Mouse (Mus musculus): ENCODE measurements around the gene Arhgef18. TPM values are rescaled to one million over a fixed set of nuclear protein-coding genes. Genes with fewer than 3 reads are reported as not detected.

The Arhgef18 gene
- polyA plus RNA-seq, 1 experiment from 2014 or later, result 10.3 TPM

DNA sequence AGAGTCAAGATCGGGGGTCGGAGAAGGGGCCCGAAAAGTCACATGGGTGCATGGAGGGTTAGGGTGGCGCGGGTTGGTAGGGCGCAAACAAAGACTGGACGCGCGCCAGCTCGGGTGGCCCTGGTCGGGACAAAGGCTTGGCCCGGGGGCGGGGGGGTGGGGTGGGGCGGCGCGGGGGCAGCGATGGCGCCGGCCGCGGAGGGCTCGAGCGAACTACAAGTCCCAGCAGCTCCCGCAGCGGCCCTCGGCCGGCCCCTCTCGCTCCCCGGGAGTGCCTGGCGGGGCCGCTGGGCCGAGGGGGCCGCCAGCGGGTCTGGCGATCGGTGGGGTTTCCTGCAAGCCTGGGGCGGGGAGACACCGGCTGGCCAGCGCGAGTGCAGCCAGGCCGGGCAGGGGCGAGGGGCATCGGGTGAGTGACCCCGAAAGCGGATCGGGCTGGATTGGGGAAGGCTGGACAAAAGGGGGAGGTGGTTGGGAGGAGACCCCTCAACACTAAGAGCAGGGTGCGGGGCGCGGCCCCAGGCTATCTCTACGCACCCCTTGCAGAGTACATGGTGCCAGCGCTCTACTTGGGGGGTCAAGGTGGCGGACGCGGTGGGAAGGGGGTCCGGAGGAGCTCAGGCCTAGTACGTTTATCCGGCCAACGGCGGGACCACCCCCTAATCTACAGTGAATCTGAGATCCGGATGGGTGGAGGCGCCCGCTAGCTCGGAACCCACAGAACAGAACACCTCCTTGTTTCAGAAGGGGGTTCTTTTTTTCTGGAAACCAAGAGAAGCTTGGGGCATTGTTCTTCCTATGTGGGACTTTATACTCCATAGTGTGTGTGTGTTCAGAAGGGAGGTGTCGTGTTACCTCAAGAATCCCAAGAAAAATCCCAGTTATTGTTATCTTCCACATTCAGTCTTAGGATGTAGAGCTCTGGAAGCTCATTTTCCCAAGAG, 100.4 kb downstream of the Arhgef18 start, which contains the start of gene Zfp358:
Gene Zfp358, plus strand, starts transcription at position 238 of the 944 bp plus-strand sequence.
- H3K4me1 ChIP-seq, result peaks cover 14% of the 10 kb centered on the region
- H3K27ac ChIP-seq, result peak within 1 kb of the TSS; percentile 94
- no peaks in the 10 kb centered on the region for H3K27me3 ChIP-seq
- H3K36me3 ChIP-seq, result peaks cover 37% of the 10 kb centered on the region
- H3K9me3 ChIP-seq, result peaks cover 24% of the 10 kb centered on the region
- peak within 1 kb of the TSS; percentile 72 for H3K4me2 ChIP-seq
- H3K9ac ChIP-seq, result peak within 1 kb of the TSS; percentile 99
- peak; percentile 85 for ATAC-seq (ENCODE audit: insufficient number of reproducible peaks, insufficient read depth, low FRiP score, low TSS enrichment, low read depth)
- WGBS, result 1% methylated on average over 64 of the region's 64 CpGs
- peak within 1 kb of the TSS; percentile 86 for H3K4me3 ChIP-seq

- no peak for ATAC-seq (ENCODE audit: insufficient number of reproducible peaks, insufficient read depth, low FRiP score, low TSS enrichment, low read depth)
- Histone ChIP-seq H3K27ac (peak overlapping the region; percentile 94), H3K4me2 (peak overlapping the region; percentile 72)
Measured at GRCm38 (mm10) chr8:3493845-3494208, 101.0 kb downstream of the Arhgef18 start.

DNA sequence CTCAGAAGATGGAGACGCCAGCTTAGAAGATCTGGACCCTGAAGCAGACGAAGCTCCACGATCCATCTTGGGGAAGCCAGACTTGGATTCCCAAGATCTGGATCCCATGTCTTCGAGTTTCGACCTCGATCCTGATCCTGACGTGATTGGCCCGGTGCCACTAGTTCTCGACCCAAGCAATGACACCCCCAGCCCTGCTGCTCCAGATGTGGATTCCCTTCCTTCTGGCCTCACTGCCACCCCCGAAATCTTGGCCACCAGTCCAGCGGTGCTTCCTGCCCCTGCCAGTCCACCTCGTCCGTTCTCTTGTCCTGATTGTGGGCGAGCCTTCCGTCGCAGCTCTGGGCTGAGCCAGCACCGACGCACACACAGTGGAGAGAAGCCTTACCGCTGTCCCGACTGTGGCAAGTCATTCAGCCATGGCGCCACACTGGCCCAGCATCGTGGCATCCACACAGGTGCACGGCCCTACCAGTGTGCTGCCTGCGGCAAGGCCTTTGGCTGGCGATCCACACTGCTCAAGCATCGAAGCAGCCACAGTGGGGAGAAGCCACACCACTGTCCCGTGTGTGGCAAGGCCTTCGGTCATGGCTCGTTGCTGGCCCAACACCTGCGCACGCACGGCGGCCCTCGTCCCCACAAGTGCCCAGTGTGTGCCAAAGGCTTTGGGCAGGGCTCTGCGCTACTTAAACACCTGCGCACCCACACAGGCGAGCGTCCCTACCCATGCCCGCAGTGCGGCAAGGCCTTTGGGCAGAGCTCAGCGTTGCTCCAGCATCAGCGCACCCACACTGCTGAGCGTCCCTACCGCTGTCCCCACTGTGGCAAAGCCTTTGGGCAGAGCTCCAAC, 103.0 kb downstream of the Arhgef18 start:
- 96% methylated on average over 44 of the region's 44 CpGs for WGBS
- Histone ChIP-seq H3K36me3 (peaks cover 39% of the 10 kb centered on the region), H3K9me3 (peaks cover 24% of the 10 kb centered on the region), H3K27me3 (no peaks in the 10 kb centered on the region), H3K4me1 (peaks cover 21% of the 10 kb centered on the region), H3K4me2 (no peak overlapping the region), H3K27ac (no peak overlapping the region), H3K4me3 (no peak overlapping the region), H3K9ac (no peak overlapping the region)
- ATAC-seq (ENCODE audit: insufficient number of reproducible peaks, insufficient read depth, low FRiP score, low TSS enrichment, low read depth), result no peak

More at GRCm38 (mm10) chr8:3493845-3494208, 101.0 kb downstream of the Arhgef18 start:
- Histone ChIP-seq H3K27me3 (no peaks in the 10 kb centered on the region), H3K4me3 (peak overlapping the region; percentile 86), H3K9ac (peak overlapping the region; percentile 99), H3K9me3 (peaks cover 24% of the 10 kb centered on the region), H3K36me3 (peaks cover 37% of the 10 kb centered on the region), H3K4me1 (peaks cover 14% of the 10 kb centered on the region)
- WGBS, result 36% methylated on average over 6 of the region's 6 CpGs

DNA sequence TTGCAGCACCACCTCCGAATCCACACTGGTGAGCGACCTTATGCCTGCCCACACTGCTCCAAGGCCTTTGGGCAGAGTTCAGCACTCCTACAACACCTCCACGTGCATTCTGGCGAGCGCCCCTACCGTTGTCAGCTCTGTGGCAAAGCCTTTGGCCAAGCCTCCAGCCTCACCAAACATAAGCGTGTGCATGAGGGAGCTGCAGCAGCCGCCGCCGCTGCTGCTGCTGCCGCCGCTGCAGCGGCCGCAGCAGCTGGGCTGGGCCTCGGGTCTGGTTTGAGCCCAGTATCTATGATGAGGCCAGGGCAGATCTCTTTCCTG, 103.6 kb downstream of the Arhgef18 start:
- peaks cover 39% of the 10 kb centered on the region for H3K36me3 ChIP-seq
- no peak overlapping the region for H3K4me2 ChIP-seq
- no peak overlapping the region for H3K4me3 ChIP-seq
- H3K4me1 ChIP-seq, result peaks cover 27% of the 10 kb centered on the region
- WGBS, result 96% methylated on average over 15 of the region's 15 CpGs
- no peak overlapping the region for H3K9ac ChIP-seq
- peaks cover 24% of the 10 kb centered on the region for H3K9me3 ChIP-seq
- H3K27ac ChIP-seq, result no peak overlapping the region
- ATAC-seq (ENCODE audit: insufficient number of reproducible peaks, insufficient read depth, low FRiP score, low TSS enrichment, low read depth), result no peak
- no peaks in the 10 kb centered on the region for H3K27me3 ChIP-seq

DNA sequence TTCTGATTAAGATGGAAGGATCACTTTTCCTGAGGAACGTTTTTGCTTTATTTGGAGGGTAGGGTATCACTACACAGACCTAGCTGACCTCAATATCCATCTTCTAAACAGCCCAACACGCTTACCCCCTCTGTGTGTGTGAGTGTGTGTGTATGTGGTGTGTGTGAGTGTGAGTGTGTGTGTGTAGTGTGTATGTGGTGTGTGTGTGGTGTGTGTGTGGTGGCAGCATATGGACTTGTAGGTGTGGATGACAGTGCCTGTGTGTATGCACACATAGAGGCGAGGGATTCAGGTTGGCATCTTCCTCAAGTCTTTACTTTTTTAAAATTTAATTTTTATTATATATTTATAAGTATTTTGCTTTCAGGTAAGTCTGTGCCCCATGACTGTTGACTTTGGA, 105.8 kb downstream of the Arhgef18 start:
- peaks cover 24% of the 10 kb centered on the region for H3K9me3 ChIP-seq
- WGBS, result 89% methylated on average over 3 of the region's 3 CpGs

GRCm38 (mm10) chr8:3499751-3500150, 106.9 kb downstream of the Arhgef18 start:
- Histone ChIP-seq H3K9me3 (peaks cover 18% of the 10 kb centered on the region), H3K4me3 (peak overlapping the region; percentile 79), H3K4me2 (peak overlapping the region; percentile 88), H3K27ac (peak overlapping the region; percentile 92), H3K9ac (peak overlapping the region; percentile 88), H3K27me3 (no peaks in the 10 kb centered on the region), H3K36me3 (peaks cover 38% of the 10 kb centered on the region), H3K4me1 (peaks cover 28% of the 10 kb centered on the region)
- WGBS, result 8% methylated on average over 8 of the region's 8 CpGs
- 0 out of 2 replicates have a peak, but pooled peaks have one; percentile 21 for ATAC-seq (ENCODE audit: insufficient number of reproducible peaks, insufficient read depth, low FRiP score, low TSS enrichment, low read depth)

More for the DNA sequence above, 105.8 kb downstream of the Arhgef18 start:
- peaks cover 39% of the 10 kb centered on the region for H3K36me3 ChIP-seq
- no peak overlapping the region for H3K9ac ChIP-seq
- H3K4me1 ChIP-seq, result peaks cover 37% of the 10 kb centered on the region
- H3K27me3 ChIP-seq, result no peaks in the 10 kb centered on the region
- H3K4me2 ChIP-seq, result no peak overlapping the region
- no peak for ATAC-seq (ENCODE audit: insufficient number of reproducible peaks, insufficient read depth, low FRiP score, low TSS enrichment, low read depth)
- H3K27ac ChIP-seq, result no peak overlapping the region
- no peak overlapping the region for H3K4me3 ChIP-seq

DNA sequence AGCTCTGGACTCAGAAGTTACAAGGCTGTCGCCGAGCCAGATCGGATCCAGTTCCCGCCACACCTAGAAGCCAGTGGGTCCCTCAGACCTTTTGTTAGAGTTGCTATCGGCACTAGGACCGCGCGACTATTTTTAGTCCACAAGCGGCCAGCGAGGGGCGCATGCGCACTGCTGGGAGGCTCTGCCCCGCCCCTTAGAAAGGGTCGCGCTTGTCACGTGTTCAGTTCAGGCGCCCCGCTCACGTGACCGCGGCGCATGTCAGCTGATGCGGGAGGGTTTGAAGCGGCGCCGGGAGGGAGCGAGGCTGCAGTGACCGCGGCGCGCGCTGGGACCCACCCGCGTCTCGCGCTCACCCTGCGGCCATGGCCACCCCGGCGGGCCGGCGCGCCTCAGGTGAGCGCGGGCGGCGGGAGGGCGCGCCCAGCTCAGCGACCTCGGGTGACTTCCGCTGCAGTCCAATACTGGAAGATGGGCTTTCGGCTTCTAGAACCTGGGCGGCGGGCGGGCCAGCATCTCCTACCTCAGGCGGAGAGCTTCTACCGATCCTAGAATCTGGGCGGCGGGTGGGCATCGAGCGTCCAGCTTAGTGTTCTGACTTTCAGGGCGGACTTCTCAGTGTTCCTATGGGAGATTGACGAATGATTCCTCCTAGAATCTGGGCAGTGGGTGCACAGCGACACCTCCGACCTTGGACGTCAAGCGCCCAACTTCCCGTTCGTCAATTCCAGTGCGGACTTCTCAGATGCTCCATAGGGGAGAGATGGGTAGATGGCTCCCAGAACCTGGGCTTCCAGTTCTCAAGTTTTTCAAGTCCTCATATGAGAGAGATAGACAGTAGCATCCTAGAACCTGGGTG, 107.7 kb downstream of the Arhgef18 start, which contains the start of gene Mcoln1:
Gene Mcoln1, plus strand, starts transcription at position 223 of the 856 bp plus-strand sequence.
- peak within 1 kb of the TSS; percentile 92 for H3K27ac ChIP-seq
- ATAC-seq (ENCODE audit: insufficient number of reproducible peaks, insufficient read depth, low FRiP score, low TSS enrichment, low read depth), result peak; percentile 85

DNA sequence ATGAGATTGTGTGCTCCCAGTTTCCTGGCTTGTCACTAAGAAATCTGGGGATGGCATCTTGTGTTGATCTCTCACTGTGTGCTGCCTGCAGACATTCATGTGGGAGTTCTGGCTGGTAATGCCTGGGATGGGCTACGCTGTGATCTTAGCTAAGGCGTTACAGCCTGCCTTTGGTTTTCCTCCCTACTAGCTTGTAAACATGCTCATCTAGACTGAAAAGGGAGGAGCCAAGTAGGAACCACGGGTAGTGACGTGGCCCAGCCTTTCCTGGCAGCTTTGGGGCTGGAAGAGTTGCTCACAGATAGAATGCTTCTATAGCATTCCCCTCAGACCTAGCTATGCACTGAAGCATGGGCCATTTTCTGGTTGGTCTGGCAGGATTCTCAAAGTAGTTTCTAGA, 109.4 kb downstream of the Arhgef18 start:
- Histone ChIP-seq H3K4me2 (no peak overlapping the region; the same call in 1 of the 2 replicates), H3K4me3 (no peak overlapping the region), H3K9me3 (no peaks in the 10 kb centered on the region), H3K27me3 (no peaks in the 10 kb centered on the region), H3K27ac (no peak overlapping the region), H3K4me1 (peaks cover 23% of the 10 kb centered on the region), H3K9ac (peak overlapping the region; percentile 37; the same call in 1 of the 2 replicates), H3K36me3 (peaks cover 37% of the 10 kb centered on the region)
- no peak for ATAC-seq (ENCODE audit: insufficient number of reproducible peaks, insufficient read depth, low FRiP score, low TSS enrichment, low read depth)
- 59% methylated on average over 4 of the region's 4 CpGs for WGBS

More for the DNA sequence above, 107.7 kb downstream of the Arhgef18 start, which contains the start of gene Mcoln1:
- peaks cover 11% of the 10 kb centered on the region; the same call in 1 of the 2 replicates for H3K9me3 ChIP-seq
- peaks cover 37% of the 10 kb centered on the region for H3K36me3 ChIP-seq
- H3K4me2 ChIP-seq, result peak within 1 kb of the TSS; percentile 88
- no peaks in the 10 kb centered on the region for H3K27me3 ChIP-seq
- H3K4me1 ChIP-seq, result peaks cover 28% of the 10 kb centered on the region
- H3K4me3 ChIP-seq, result peak within 1 kb of the TSS; percentile 79
- under 1% methylated on average over 70 of the region's 70 CpGs for WGBS
- peak within 1 kb of the TSS; percentile 88 for H3K9ac ChIP-seq
